Mouse (Mus musculus) midbrain, embryonic 16.5 days (tissue): Measurements from ENCODE around the gene Pla2g4e. TPM values are rescaled to one million over a fixed set of nuclear protein-coding genes. Genes with fewer than 3 reads are reported as not detected.

ENCODE experiments used
- ATAC-seq: fragments of 200-750 bp; cut with Nextera tagmentation; 2 replicates; pipeline ENCODE4 v1.8.0; 2017; ENCODE audit warnings: moderate TSS enrichment
- H3K27ac ChIP-seq: fragments of 300-500 bp; sonication (generic); 2 replicates; pipeline ENCODE4 v1.5.1; 2014; ENCODE audit warnings: mild to moderate bottlenecking, low read length, mixed read lengths
- H3K27me3 ChIP-seq: fragments of 300-500 bp; sonication (generic); 2 replicates; pipeline ENCODE4 v1.6.1; 2014; ENCODE audit warnings: low read depth, low read length, mixed read lengths; ENCODE audit not compliant: control insufficient read depth, insufficient read depth
- H3K36me3 ChIP-seq: fragments of 300-500 bp; sonication (generic); 2 replicates; pipeline ENCODE4 v1.6.1; 2014; ENCODE audit warnings: mild to moderate bottlenecking, low read length, moderate library complexity, mixed read lengths; ENCODE audit not compliant: control insufficient read depth, insufficient read depth
- H3K4me1 ChIP-seq: fragments of 300-500 bp; sonication (generic); 2 replicates; pipeline ENCODE4 v1.6.1; 2014; ENCODE audit warnings: mild to moderate bottlenecking, low read length, mixed read lengths; ENCODE audit not compliant: control insufficient read depth, insufficient read depth
- H3K4me2 ChIP-seq: fragments of 300-500 bp; sonication (generic); 2 replicates; pipeline ENCODE4 v1.6.1; 2014; ENCODE audit warnings: mild to moderate bottlenecking, low read length, mixed read lengths
- H3K4me3 ChIP-seq: fragments of 300-500 bp; sonication (generic); 2 replicates; pipeline ENCODE4 v1.5.1; 2014; ENCODE audit warnings: low read depth, mild to moderate bottlenecking, low read length, moderate library complexity, mixed read lengths
- H3K9ac ChIP-seq: fragments of 300-500 bp; sonication (generic); 2 replicates; pipeline ENCODE4 v1.6.1; 2014; ENCODE audit warnings: low read depth, low read length, mixed read lengths
- H3K9me3 ChIP-seq: fragments of 300-500 bp; sonication (generic); replicated peaks from 2 replicates; pipeline ENCODE4 v1.6.1; 2014; ENCODE audit warnings: mild to moderate bottlenecking, low read length, mixed read lengths; ENCODE audit not compliant: control insufficient read depth, poor library complexity, severe bottlenecking
- WGBS: fragments of 180-500 bp; shearing (Covaris S2); extraction: QIAGEN DNeasy Blood & Tissue Kit; methylation state at CpG from one replicate; pipeline ENCODE4 v1.1.7; 2014; 5-methylcytosine and 5-hydroxymethylcytosine counted together
- polyA plus RNA-seq: library from polyadenylated mRNA; unstranded; fragments of >200 nt; fragmentation: Nextera tagmentation; extraction: Ambion mirVana; gene quantifications from 2 replicates; pipeline ENCODE4 v1.2.1, GENCODE M21; 2015

The Pla2g4e gene
- polyA plus RNA-seq, 1 experiment from 2014 or later: 6.7 TPM

- 30% methylated on average over 10 of the region's 10 CpGs for WGBS
- H3K36me3 ChIP-seq: no peaks in the 10 kb centered on the region
- H3K4me3 ChIP-seq: no peak overlapping the region
- no peak overlapping the region for H3K27ac ChIP-seq
- H3K27me3 ChIP-seq: no peaks in the 10 kb centered on the region; the same call in 1 of the 2 replicates
- no peak overlapping the region for H3K4me2 ChIP-seq
- H3K9ac ChIP-seq: no peak overlapping the region
- no peaks in the 10 kb centered on the region for H3K9me3 ChIP-seq
- ATAC-seq: no peak
- H3K4me1 ChIP-seq: no peaks in the 10 kb centered on the region
Measured at GRCm38 (mm10) chr2:120173718-120174117, 71.4 kb downstream of the Pla2g4e start.

DNA sequence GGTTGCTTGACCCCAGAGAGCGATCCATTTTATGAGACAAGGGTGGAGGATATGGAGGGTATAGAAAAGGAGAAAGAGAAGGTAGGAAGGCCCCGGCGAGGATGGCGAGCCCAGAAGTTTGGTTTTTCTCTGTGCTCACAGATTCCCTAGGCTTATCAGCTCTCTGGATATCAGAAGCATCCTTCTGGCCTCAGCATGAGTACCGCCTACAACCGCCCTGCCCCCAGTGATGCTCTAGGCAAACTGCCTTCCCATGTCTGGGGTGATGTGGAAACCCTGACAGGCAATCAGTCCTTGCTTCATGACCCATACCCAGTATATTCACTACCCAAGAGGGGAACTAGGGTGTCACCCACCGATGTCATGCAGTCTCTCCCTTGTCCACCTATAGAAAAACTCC, 73.8 kb downstream of the Pla2g4e start:
- H3K27ac ChIP-seq: no peak overlapping the region
- 91% methylated on average over 7 of the region's 7 CpGs for WGBS
- no peaks in the 10 kb centered on the region; the same call in 1 of the 2 replicates for H3K27me3 ChIP-seq
- no peaks in the 10 kb centered on the region for H3K4me1 ChIP-seq
- no peaks in the 10 kb centered on the region for H3K36me3 ChIP-seq
- H3K9me3 ChIP-seq: no peaks in the 10 kb centered on the region
- no peak overlapping the region for H3K4me2 ChIP-seq
- no peak overlapping the region for H3K4me3 ChIP-seq
- H3K9ac ChIP-seq: no peak overlapping the region
- ATAC-seq: no peak

- WGBS: 32% methylated on average over 1 of the region's 1 CpGs
- Histone ChIP-seq H3K9ac (no peak overlapping the region), H3K4me3 (no peak overlapping the region), H3K4me1 (no peaks in the 10 kb centered on the region), H3K9me3 (no peaks in the 10 kb centered on the region), H3K4me2 (no peak overlapping the region), H3K27me3 (no peaks in the 10 kb centered on the region; the same call in 1 of the 2 replicates), H3K27ac (no peak overlapping the region), H3K36me3 (no peaks in the 10 kb centered on the region)
- ATAC-seq: no peak
Measured at GRCm38 (mm10) chr2:120170726-120171125, 74.4 kb downstream of the Pla2g4e start.

DNA sequence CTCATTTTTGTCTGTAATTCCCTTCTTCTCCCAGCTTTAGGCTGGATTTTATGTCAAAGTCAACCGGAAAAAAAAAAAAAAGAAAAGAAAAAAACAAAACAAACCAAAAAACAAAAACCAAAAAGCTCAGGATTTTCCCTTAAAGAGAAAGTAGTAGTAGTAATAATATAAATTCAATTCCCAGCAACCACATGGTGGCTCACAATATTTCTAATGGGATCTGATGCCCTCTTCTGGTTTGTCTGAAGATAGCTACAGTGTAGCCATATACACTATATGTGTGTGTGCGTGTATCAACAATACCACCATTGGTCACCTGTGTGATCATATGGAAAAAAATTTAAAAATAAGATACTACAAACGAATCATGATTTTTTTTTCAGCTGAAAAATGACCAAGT, 75.8 kb downstream of the Pla2g4e start:
- H3K4me3 ChIP-seq: no peak overlapping the region
- no peak overlapping the region for H3K4me2 ChIP-seq
- no peaks in the 10 kb centered on the region; the same call in 1 of the 2 replicates for H3K27me3 ChIP-seq
- 90% methylated on average over 3 of the region's 3 CpGs for WGBS
- no peak overlapping the region for H3K27ac ChIP-seq
- H3K4me1 ChIP-seq: no peaks in the 10 kb centered on the region
- no peaks in the 10 kb centered on the region for H3K36me3 ChIP-seq
- ATAC-seq: no peak
- H3K9me3 ChIP-seq: no peaks in the 10 kb centered on the region
- no peak overlapping the region for H3K9ac ChIP-seq

GRCm38 (mm10) chr2:120167763-120168162, 77.4 kb downstream of the Pla2g4e start:
- H3K36me3 ChIP-seq: no peaks in the 10 kb centered on the region
- H3K27ac ChIP-seq: no peak overlapping the region
- no peak for ATAC-seq
- no peaks in the 10 kb centered on the region for H3K9me3 ChIP-seq
- H3K4me3 ChIP-seq: no peak overlapping the region
- WGBS: 87% methylated on average over 8 of the region's 8 CpGs
- no peaks in the 10 kb centered on the region for H3K27me3 ChIP-seq
- H3K4me2 ChIP-seq: no peak overlapping the region
- no peaks in the 10 kb centered on the region for H3K4me1 ChIP-seq
- H3K9ac ChIP-seq: no peak overlapping the region

GRCm38 (mm10) chr2:120165474-120165873, 79.7 kb downstream of the Pla2g4e start:
- ATAC-seq: no peak
- H3K27me3 ChIP-seq: no peaks in the 10 kb centered on the region
- no peak overlapping the region for H3K4me2 ChIP-seq
- H3K4me1 ChIP-seq: no peaks in the 10 kb centered on the region
- H3K4me3 ChIP-seq: no peak overlapping the region
- no peak overlapping the region for H3K9ac ChIP-seq
- no peaks in the 10 kb centered on the region for H3K36me3 ChIP-seq
- no peaks in the 10 kb centered on the region for H3K9me3 ChIP-seq
- H3K27ac ChIP-seq: no peak overlapping the region
- 84% methylated on average over 10 of the region's 10 CpGs for WGBS

DNA sequence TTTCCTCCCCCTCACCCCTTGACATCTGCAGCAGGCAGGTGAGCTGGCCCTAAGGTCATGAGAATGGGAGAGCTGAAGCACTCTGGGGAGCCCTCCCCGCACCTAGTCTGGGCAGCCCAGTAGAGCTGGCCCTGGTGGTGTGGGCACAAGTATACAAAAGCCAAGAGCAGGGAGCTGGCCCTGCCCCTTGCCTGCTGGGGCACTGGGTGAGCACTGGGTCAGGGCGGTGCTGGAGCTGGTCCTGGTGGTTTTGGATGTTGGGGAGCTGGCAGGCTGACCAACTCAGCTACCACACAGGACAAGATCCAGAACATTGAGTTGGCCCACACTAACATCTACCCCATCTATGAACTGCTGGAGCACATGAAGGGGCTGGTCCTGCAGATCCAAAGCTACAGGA, 85.7 kb downstream of the Pla2g4e start:
- no peaks in the 10 kb centered on the region for H3K27me3 ChIP-seq
- WGBS: 91% methylated on average over 2 of the region's 2 CpGs
- no peak overlapping the region for H3K9ac ChIP-seq
- no peaks in the 10 kb centered on the region for H3K9me3 ChIP-seq
- H3K27ac ChIP-seq: no peak overlapping the region
- no peak overlapping the region for H3K4me2 ChIP-seq
- ATAC-seq: no peak
- no peaks in the 10 kb centered on the region for H3K36me3 ChIP-seq
- H3K4me1 ChIP-seq: 0 out of 2 replicates have a peak, but pooled peaks cover 2% of the 10 kb centered on the region
- H3K4me3 ChIP-seq: no peak overlapping the region

DNA sequence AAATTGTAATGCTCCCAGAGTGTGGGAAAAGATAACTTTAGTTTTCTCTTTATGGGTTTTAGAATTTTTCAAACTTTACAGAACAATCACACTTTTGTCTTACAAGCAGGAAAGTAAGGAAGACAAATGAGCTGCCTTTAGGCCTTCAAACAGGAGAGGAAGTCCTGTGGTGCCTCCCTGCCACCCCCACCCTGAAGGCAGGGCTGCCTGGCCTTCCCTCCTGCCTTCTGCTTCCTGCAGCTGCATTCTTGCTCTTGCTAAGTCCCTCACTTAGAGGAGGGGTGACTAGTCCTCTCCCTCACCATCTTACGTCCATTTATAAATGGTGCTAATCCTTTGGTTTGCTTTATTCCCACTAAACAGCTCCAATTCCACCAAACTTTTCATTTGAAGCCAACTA, 86.3 kb downstream of the Pla2g4e start:
- H3K27me3 ChIP-seq: no peaks in the 10 kb centered on the region
- no peak for ATAC-seq
- H3K4me3 ChIP-seq: no peak overlapping the region
- WGBS: 29% methylated on average over 1 of the region's 1 CpGs
- H3K4me2 ChIP-seq: no peak overlapping the region
- no peaks in the 10 kb centered on the region for H3K9me3 ChIP-seq
- H3K36me3 ChIP-seq: no peaks in the 10 kb centered on the region
- H3K9ac ChIP-seq: no peak overlapping the region
- H3K27ac ChIP-seq: no peak overlapping the region
- H3K4me1 ChIP-seq: peaks cover 3% of the 10 kb centered on the region; the same call in 1 of the 2 replicates

GRCm38 (mm10) chr2:120158016-120158415, 87.1 kb downstream of the Pla2g4e start:
- no peaks in the 10 kb centered on the region for H3K9me3 ChIP-seq
- no peak overlapping the region for H3K9ac ChIP-seq
- H3K4me2 ChIP-seq: no peak overlapping the region
- H3K4me1 ChIP-seq: peaks cover 8% of the 10 kb centered on the region; the same call in 1 of the 2 replicates
- WGBS: 57% methylated on average over 5 of the region's 5 CpGs
- H3K27me3 ChIP-seq: no peaks in the 10 kb centered on the region
- no peak overlapping the region for H3K27ac ChIP-seq
- H3K4me3 ChIP-seq: no peak overlapping the region
- no peaks in the 10 kb centered on the region for H3K36me3 ChIP-seq
- ATAC-seq: no peak
